Mouse (Mus musculus) layer of hippocampus, postnatal 36 days (tissue): ENCODE measurements at regions not wholly inside any gene's neighbourhood (a gene's known extent, or its start where the extent isn't known, plus 50 kb on each side); places are given as distances from the start of the nearest gene placed in this dataset.

ENCODE experiments used
- DNase-seq, 2 experiments: peaks; one replicate each; pipeline ENCODE4 v3.0.0; 2022

- DNase-seq, result peak in 1 of 2 experiments; percentile 12
Observed at GRCm38 (mm10) chr13:52153576-52153975, 307.1 kb downstream of the Gadd45g start.

DNA sequence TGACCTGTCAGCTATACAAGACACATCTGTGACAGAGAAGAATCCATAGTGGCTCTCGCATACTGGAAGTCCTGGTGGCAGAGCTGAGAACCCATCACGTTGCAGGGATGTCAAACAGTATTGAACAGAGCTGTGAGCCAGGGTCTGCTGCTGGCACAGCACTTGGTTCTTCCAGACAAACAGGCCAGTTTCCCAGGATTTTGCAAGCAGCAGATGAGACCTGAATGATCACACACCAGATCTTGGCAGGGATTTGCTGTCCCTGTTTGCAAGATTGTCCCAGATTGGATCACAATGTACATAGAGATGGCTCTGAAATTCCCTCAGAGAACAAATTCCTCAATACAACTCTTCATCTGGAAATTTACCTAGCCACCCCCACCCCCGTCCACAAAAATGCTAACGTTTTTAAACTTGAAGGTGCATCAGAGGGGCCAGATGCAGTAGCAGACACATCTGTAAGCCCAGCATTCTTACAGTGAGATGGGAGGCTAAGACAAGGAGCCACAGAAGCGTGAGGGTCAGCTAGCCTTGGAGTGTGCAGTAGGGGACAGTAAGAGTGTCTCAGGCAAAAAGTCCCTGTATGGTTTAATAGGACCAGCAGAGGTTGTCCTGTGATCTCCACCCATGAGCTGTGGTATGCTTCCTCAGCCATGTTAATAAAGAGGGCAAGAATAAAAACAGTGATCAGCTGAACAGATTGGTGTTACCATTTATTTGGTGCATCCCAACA lies 307.8 kb downstream of the Gadd45g start:
- DNase-seq, result peak; percentile 44 to 50

GRCm38 (mm10) chr13:52154844-52155587 lies 308.5 kb downstream of the Gadd45g start:
- peak; percentile 64 to 65 for DNase-seq

DNA sequence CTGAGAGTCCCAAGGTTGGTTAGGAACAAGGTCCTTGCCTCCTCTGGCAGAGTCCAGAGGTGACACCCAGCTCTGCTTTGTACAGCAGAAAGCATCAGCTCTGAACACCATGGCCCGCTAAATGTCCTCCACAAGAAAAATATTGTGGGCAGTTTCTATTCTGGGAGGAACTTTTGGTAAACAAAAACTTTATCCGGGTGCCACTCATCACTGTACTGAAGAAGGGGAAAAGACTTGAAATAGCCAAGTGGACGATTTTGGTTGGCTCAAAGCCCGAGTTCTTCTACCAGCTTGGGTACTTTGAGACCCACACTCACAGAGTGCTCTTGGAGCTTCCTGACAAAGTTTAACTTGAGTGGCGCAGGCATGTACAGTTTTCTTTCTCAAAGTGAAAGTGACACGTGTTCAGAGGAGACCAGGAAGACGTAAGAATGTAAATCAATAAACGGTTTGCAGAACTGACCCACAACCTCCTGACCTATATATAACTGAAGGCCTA lies 309.2 kb downstream of the Gadd45g start:
- DNase-seq, result no peak

GRCm38 (mm10) chr13:52162676-52163075 lies 316.2 kb downstream of the Gadd45g start:
- no peak for DNase-seq

GRCm38 (mm10) chr13:52165531-52165930 lies 319.1 kb downstream of the Gadd45g start:
- no peak for DNase-seq

DNA sequence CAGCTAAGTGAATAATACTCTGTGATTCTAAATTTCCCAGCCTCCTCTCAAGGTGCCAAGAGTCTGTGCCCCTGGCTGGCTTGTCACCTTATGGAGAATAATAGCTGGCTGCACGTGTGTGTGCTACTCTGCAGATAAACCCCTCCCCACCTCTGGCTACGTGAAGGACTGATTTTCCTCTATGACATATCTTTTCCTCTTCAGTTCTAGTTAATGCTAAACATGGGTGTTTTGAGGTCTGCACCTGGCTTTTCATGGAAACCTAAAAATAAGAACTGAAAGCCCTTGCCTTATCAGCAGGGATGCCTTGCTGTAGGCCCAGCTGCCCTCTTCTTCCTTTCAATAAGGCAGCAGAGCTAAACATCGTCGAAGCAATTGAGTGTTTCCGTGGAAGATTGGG lies 321.5 kb downstream of the Gadd45g start:
- DNase-seq, result no peak

- DNase-seq, result no peak
Observed at GRCm38 (mm10) chr13:52172706-52173346, 326.3 kb downstream of the Gadd45g start.

DNA sequence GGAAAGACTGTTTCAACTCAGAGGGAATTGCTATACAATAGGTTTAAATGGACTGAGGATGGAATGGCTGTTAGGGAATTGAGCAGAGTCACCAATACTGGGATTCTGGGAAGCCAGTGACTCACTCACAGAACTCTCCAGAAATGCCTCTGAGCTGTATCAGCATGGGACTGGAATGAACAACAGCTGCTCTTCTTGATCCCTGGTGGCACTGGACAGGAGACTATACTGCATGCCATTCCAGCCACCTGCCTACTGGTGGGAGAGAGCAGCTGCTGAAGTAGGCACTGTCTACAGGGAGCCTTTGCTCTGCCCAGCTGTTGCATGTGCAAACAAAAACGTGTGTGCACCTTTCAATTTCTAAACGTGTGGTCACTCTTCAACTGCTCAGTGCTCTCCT lies 329.2 kb downstream of the Gadd45g start:
- no peak for DNase-seq

GRCm38 (mm10) chr13:52179977-52180376 lies 333.5 kb downstream of the Gadd45g start:
- DNase-seq, result no peak

GRCm38 (mm10) chr13:52183635-52184034 lies 337.2 kb downstream of the Gadd45g start:
- DNase-seq, result no peak

DNA sequence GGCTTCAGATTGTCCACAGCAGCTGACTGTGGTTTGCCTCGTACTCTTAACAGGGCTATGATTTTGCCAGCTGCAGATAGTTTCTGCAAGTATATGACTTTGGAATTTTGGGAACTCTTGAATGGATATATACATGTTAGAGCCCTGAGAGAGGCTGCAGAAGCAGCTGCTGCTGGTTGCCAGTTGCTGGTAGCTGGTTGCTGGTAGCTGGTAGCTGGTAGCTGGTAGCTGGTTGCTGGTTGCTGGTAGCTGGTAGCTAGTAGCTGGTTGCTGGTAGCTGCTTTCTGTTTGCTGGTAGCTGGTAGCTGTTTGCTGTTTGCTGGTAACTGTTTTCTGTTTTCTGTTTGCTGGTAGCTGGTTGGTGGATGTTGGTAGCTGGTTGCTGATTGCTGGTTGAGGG lies 339.1 kb downstream of the Gadd45g start:
- no peak for DNase-seq

DNA sequence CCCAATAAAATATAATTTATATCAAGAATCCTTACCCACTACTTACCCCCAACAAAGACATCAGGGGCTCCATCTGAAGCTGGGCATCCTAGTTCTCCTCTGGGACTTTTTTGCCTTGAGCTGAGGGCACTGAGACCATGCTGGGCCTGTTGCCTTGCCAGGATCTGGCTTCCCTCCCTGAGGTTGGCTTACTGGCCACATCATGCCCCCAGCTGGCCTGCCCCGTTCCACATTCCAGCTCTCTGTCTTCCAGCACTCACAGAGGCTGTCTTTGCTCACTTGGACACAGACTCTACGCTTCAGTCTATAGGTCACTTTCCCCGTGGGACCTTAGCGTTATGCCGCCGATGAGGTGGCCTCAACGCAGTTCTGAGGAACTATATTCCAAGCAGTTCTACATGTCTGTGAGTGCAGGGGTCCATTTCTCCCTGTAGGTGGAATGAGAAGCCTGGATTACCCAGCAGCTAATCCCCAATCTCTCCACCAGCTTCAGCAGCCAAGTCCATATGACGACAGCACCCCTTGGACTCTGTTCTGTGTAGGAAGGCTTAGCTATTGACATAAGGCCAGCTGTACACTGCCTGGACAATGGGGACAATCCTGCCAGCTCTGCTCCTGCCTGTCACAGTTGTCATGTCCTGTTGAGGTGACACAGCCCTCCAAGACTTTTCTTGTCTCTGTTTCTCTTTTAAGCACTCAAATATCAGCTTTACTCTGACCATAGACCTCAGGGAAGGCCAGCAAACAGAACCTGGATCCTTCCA lies 341.5 kb downstream of the Gadd45g start:
- DNase-seq, result no peak

DNA sequence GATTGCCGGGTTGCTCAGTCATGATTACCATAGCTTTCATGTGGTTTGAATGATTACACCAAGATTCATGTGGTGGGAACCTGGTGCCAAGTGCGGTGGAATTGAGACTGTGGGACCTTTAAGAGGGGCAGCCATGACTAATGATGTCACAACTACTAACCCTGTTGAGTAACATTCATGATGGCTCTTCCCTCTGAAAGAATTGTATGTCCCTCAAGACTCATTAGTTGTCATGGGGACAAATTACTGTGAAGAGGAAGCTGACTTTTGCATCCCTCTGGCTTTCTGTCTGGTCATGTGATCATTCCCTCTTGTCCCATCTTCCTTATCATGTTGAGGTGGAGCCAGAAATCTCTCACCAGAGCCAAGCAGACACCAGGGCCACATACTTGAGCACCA lies 342.1 kb downstream of the Gadd45g start:
- DNase-seq, result no peak

- DNase-seq, result no peak
Observed at GRCm38 (mm10) chr13:52189382-52189923, 341.6 kb downstream of the Diras2 start.

DNA sequence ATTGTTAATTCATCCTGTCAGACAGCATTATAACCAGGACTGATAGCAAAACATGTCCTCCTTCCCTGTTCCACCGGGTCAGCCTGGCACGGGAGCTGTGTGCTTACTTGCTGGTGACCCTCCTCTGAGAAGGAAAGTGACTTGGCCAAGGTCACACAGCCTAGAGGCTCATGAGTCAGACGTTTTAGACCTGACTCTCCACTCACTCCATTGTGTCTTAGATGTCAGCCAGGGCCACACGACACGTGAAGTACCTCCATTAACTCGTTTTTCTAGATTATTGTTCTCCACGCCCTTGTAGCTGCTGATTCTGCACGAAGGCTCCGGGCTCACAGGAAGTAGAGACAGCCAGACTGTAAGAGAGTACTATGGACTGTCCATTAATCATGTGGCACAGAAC lies 340.8 kb downstream of the Diras2 start:
- no peak for DNase-seq

- DNase-seq, result no peak
Observed at GRCm38 (mm10) chr13:52190848-52191590, 340.1 kb downstream of the Diras2 start.

- no peak for DNase-seq
Observed at GRCm38 (mm10) chr13:52196917-52197316, 334.2 kb downstream of the Diras2 start.

DNA sequence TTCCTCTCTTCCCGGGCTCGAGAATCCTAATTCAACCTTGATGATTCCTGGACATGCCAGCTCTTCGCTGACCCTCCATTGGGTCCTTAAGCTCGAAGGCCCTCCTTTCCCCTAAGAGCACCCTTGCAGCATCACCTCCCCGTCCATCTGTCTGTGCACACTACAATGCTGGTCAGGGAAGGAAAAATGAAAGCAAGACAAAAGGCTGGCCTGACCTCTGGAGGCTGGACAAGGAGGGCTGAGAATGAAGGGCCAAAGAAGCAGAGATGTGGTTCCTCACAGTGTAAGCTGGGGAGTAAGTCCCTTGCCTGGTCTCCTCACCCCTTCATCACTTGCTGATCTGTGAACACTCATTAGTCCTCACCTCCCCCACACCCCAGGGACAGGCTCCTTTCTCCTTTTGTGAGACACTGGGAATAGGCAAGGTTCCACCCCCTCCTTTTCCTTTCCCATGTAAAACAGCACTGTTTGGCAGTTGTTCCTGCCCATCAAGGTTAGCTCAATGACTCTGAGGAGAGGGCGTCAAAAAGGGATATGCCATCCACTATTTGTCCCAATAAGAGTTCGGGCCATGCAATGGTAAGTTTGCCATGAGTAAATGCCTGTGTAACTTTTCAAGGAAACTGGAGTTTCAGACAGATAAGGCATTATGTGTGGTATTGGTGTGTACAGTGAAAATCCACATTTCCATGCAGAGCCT lies 332.3 kb downstream of the Diras2 start:
- no peak for DNase-seq

GRCm38 (mm10) chr13:52202372-52202771 lies 328.7 kb downstream of the Diras2 start:
- DNase-seq, result no peak

- DNase-seq, result no peak
Observed at GRCm38 (mm10) chr13:52205951-52206350, 325.1 kb downstream of the Diras2 start.
